Mouse (Mus musculus) urinary bladder, postnatal 10 days (tissue): Measurements from ENCODE around the gene Vps37d.
"Not testable (repeated sequence)": the region's sequence is repeated elsewhere in the genome, so short reads cannot be mapped to it uniquely, and the experiment has no call there.

Experiments used
- DNase-seq: peaks from one replicate; pipeline ENCODE4 v3.0.0; 2022; ENCODE audit warnings: low spot score

Gene Vps37d

DNA sequence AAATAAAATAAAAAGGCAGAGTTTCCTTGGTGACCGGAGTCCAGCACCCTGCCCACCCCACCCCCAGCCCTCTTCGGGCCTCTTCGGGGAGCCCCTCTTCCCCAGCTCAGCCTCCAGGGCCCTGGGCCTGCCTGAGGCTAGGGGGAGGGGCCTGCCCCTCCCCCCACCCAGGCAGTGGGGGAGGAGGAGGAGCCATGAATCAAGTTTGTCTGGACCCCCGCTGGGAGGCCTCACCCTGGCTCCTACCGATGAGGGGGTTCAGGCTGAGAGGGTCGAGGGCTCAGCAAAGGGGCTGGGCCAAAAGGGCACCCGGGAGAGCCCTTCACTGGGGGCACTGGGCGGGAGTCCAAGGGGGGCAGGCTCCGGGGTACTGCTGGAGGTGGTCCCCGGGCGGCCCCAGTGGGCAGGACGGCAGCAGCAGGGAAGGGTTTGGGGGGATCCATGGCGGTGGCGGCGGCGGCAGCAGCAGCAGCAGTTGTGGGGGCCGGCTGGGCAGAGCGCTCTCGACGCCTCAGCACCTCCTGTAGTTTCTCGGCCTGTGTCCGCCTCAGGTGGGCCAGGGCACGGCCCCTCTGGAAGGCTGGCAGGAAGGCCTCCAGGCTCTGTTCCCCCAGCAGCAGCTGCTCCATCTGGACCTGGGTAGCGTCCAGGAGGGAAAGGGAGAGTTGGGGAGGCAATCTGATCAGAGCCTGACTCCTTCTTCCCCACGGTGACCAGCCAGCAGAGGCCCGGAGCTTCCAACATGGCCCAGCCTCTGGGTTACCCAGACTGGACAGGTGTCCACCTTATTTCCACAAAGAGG lies 4.5 kb downstream of the Vps37d start:
- no peak for DNase-seq

DNA sequence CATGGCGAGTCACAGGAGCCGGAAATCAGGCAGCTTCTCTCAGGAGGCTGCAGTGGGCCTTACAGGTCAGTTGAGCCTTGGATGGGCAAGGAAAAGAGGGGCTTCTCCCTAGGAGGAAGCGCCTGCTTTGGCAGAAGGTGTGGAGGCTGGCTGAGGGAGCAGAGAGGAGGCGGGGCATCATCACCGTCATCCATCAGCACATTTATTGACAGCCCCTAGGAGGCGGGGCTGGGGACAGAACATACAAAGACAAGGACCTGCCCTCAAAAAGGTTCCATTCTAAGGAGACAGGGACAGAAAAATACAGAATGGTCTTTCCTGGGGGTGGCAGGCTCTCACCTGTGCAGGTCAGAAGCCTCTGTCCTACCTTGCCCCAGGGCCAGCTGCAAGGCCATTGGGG lies 5.3 kb downstream of the Vps37d start:
- no peak for DNase-seq

DNA sequence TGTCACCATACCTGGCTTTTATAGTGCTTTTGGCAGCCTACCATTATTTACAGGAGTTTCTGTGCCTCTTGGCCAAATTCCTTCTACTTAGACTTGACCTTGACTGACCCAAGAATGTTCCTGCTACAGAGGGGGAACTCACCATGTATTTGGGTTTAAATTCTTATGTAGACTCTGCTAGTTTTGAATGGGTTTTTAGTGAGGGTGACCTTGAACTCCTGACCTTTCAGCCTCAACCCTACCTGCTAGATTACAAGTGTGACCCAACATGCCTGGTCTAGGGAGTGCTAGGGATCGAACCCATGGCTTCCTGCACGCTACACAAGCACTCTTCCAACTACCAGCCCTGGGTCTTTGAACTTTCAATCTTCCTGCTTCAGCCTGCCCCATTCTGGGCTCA lies 6.0 kb downstream of the Vps37d start:
- no peak for DNase-seq

DNA sequence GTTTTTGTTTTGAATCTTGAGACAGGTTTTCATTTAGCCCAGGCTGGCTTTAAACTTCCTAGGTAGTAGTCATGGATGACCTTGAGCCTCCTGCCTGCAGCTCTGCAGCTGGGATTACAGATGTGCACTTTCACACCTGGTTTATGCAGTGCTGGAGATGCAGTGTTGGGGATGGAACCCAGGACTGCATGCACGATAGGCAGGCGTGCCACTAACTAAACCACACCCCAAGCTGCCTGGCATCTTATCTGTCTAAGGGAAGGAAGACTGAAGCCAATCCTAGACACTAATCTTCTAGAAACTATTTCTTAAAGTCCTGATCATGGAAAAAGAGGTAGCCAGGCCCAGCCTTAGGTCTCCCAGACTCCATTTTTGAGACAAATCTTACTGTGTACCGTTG lies 7.6 kb downstream of the Vps37d start:
- no peak for DNase-seq

DNA sequence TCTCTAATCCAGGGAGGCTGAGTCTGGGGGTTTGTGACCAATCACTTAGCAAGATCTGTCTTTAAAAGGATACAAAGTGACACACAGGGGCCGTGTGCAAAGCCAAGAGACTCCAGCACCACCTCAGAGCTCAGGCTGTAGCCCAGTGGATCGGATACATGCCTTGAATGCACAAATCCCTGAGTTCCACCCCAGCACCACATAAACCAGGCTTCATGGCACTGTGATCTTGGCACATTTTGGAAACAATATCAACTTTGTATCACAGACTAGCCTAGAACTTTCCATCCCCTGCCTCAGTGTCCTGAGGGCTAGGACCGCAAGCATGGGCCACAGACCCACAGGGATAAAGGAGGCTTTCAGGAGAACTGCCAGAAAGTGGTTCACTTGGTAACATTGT lies 12.1 kb downstream of the Vps37d start:
- DNase-seq, result no peak

DNA sequence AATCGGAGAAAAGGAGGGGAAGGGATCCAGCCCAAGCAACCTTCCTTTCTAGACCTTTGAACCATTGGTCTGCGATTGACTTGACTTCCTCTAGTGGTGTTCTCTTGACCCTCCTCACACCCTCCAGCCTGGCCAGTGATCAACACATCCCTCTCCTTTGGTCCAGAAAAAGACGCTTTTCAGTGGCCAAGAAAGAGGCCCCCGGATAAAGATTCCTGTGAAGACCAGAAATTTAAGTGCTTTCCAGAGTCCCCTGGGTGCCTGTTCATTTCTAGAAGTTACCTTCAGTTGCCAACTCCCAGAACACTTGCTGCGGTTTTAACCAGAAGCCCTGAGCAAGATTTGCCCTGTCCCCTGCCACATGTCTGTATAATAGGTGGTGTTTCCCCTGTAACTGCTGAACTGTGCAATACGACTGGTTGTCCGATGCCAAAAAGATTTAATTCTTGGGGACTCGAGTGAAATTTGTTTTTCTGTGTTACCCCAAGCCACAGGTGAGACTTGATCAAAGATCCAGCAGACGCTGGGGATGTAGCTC lies 13.1 kb downstream of the Vps37d start, which contains the start of gene Bud23:
Bud23 (minus strand) TSS at position 51 of the 538 bp plus-strand sequence.
- not testable (repeated sequence) for DNase-seq

DNA sequence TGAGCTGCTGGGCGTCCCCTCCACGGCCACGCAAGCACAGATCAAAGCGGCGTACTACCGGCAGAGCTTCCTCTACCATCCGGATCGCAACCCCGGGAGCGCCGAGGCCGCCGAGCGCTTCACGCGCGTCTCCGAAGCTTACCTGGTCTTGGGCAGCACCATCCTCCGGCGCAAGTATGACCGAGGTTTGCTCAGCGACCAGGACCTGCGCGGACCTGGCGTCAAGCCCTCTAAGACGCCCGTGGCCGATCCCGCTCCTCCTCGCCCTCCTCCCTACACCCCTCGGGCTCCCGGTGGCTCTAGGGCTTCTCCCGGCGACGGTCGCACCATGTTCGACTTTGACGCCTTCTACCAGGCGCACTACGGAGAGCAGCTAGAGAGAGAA lies 13.7 kb downstream of the Vps37d start:
- DNase-seq, result no peak

DNA sequence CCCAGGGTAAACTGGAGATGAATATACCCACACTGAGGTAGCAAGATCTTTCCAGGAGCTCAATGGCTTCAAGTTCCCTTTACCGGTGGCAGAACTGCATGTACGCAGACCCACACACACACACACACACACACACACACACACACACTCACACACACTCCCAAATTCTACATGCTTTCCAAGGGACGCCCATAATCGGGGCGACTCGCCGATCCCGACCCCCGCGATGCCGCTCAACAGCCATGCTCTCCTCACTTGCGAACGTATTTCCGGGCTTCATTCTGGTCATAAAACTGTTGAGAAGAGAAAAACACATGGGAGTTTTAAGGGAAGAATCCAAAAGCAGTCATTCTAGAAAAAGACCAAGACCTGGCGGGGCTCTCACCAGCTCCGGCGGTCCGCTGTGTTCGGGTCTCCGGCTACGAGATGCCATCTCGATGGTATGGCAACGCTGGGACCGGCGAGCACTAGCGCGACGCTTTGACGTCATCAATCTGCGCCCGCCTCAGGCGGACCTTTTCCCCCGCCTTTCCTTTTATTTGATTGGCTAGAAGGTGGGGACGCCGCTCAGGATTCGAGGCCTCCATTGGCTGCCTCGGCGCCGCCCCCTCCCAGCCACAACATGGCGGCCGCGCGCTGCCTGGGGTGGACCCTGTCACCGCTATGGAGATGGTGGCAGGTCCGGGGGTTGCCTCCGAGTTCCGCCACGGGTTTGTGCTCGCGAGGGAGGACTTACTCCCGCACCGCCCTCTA lies 14.3 kb downstream of the Vps37d start, which contains the start of gene Dnajc30:
Dnajc30 (plus strand) TSS at position 574 of the 753 bp plus-strand sequence.
- DNase-seq, result peak; percentile 96

DNA sequence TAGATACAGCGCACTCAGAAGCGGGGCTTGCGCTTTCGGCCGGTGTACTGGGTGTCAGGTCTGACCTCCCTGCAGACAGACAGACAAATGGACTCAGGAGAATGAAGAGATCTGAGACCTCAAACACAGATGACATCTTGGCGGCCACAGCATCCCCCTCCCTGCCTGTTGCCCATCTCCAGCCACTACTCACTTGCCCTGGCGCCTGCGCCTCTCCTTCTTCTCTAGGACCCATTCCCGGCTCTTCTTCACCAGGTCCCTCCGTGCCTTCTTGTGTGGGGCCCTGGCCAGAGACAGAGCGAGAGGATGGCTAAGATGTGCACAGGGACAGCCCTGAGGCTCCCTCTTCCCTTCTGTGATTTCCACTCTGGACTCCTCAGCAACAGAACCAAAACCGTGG lies 24.7 kb downstream of the Vps37d start:
- DNase-seq, result no peak

DNA sequence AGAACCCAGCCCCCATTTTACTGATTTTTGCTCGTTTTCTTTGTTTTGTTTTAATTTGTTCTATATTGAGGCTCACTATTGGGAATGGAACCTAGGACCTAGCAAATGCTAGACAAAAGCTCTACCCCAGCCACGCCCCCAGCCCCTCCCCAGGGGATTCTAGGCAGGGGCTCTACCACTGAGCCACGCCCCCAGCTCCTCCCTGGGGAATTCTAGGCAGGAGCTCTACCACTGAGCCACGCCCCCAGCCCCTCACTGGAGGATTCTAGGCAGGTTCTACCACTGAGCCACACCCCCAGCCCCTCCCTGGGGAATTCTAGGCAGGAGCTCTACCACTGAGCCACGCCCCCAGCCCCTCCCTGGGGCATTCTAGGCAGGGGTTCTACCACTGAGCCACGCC lies 28.8 kb downstream of the Vps37d start:
- DNase-seq, result not testable (repeated sequence)

DNA sequence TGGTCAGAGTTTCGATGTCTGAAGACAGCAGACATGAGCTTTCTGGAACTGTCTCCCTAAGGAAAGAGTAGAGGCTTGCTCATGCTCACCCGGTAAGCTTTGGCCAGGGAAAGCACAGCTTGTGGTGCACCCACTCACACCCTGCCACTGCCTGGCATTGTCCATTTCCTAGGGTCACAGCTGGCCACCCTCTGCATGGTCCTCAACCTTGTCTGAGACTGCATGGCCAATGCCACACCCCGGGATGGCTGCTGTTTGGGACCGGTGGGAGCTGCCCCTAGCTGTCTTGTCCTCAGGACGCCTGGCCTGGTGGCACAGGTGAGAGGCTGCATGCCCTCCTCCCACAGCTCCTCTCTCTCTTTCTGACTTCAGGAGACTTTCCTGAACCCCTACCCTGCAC lies 29.5 kb downstream of the Vps37d start:
- DNase-seq, result no peak

DNA sequence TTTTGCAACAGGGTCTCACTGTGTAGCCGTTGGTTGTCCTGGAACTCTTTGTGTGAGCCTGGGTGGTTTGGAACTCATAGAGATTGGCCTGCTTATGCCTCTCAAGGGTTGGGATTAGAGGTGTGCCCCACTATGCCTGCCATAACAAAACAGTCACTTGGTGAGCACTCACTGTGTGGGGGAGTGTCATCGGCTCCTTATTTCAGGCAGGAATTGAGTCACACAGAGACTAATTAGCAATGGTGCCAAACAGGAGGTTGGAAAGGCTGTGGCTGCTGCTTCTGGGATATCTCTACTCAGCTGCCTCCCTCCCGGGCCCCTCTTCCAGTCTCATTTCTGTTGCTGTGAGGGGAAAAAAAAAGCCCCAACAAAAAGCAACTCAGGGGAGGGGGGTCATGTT lies 33.5 kb downstream of the Vps37d start:
- no peak for DNase-seq

DNA sequence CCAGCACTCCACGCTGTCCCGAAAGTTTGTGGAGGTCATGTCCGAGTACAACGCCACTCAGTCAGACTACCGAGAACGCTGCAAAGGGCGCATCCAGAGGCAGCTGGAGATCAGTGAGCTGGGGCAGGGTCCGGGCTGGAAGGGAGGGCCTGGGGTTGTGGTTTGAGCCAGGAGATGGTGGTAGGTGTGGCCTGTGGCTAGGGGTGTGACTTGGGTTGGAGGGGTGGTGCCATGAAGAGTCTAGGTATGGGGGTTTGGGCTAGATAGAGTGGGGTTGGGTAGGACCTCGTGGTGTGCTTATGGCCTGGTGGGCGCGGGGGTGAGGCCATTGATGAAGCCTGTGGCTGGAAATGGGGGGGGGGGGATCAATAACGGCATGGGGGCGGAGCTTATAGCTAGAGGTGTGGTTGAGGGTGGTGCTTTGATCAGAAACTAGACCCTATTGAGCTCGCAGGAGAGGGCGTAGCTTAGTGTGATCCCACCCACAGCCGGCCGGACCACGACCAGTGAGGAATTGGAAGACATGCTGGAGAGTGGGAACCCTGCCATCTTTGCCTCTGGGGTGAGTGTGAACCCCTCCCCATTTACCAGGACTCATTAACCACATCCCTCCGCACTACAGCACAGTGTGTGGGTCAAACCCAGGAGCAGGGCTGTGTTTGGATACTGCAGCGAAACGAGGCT lies 35.8 kb downstream of the Vps37d start:
- no peak for DNase-seq

DNA sequence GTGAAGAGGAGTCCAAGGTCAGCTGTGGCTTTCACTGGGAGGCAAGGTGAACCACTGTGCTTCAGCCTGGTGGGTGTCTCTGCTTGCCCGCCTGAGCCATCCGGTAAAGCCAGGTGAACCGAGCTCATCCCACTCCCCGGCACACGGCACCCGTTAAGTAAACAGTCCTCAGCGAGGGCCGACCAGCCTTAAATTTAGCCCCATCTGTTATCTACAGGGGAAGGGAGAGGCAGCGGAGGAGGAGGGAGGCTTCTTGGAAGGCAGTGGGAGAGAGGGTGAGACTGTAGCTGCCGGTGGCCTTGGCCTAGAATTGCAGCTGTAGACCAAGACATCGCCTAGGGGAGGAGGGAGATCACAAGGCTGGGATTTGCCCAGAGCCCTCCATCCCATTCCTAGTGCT lies 37.3 kb downstream of the Vps37d start:
- no peak for DNase-seq

DNA sequence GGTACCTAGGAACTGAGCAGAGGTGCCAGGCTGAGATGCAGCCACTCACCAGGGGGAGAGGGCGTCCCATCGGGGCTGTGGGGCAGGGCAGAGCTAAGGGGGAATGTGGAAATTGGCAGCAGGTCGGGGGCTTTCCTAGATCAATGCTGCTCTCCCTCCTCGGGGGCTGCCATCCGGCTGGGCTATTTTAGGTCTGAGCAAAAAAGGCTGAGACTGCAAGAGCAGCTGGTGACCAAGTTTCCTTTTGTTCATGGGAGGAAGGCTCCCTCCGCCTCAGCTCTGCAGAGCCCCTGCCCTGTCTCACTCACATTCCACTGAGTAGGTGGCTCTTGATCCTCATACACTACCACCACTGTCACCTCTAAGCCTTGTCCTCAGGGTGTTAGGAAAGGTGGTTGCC lies 38.0 kb downstream of the Vps37d start:
- DNase-seq, result no peak

DNA sequence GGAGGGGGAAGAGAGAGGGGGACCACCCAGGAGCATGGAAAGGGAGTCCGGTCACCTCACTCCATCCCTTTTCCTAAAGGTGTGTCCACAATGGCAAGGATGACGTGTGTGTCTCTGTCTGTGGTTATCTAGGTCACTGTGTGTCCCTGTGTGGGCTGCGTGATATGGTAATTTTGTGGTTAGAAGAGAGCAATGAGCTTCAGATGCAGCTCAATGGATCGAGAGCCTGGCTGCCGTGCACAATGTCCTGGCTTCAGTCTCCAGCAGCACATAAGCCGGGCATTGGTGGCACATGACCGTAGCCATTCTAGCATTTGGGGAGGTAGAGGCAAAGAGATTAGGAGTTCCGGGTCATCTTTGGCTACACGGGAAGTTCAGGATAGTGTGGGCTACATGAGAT lies 38.5 kb downstream of the Vps37d start:
- no peak for DNase-seq

DNA sequence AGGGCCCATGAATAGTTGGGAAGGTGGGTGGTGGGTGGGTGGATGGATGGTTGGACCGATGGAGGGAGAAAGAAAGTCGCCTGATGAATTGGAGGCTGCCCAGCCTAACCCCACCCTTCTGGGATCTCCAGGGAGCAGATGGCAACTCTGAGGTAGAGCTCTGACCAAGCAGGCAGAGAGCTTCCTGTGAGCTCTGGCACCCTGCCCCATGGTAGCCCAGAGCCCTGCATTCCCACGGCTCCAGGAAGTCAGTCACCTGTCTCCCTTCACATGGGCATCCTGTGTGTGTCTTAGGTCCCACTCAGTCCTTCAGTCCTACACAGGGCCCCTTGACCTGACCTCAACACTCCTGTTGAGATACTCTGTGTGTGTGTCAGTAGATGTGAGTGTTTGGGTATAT lies 40.1 kb downstream of the Vps37d start:
- DNase-seq, result no peak

DNA sequence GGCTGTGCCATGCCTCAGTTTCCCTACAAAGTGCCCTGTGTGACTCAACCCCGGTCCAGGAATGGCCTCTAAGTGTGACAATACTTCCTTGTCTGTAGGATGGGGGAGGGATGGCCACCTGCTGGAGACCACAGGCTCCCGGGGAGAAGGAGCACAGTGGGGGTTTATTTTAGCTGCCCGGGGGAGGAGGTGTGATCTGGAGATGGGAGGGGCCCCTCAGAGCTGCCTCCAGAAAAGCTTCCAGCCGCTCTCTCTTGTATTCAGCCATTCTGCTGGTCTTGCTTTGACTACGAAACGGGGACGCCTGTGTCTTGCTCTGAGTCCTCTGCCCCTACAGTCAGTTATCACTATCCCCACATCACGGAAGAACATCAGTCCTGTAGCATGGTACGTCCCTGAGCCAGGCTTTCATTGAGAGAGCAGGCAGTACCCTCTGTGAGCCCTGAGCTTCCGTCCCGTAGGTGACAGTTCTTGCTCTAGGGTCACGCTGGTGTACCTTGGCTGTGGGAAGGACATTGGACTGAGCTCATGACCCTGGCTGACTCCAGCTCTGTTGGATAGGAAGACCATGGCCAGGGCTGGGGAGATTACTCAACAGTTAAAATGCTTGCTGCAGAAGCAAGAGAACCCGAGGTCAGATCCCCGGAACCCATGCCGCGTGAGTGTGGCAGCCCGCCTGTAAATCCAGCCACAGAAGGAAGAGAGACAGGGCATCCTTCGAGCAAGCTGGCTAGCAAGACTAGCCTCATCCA lies 42.3 kb downstream of the Vps37d start:
- DNase-seq, result no peak

DNA sequence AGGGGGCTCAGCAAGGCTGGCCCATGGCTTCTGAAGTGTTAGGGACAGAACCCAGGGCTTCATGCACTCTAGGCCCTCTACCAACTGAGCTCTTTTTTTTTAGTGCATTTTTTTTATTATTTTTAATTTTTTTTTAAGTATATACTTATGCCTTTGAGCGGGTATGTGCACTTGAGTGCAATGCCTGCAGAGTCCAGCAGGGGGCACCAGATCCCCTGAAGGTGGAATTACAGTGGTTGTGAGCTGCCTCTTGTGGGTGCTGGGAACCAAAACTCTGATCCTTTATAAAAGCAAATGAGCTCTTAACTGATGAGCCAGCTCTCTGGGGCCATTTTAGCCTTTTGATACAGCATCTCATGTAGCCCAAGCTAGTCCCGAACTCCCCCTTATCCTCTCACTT lies 43.5 kb downstream of the Vps37d start:
- DNase-seq, result no peak

DNA sequence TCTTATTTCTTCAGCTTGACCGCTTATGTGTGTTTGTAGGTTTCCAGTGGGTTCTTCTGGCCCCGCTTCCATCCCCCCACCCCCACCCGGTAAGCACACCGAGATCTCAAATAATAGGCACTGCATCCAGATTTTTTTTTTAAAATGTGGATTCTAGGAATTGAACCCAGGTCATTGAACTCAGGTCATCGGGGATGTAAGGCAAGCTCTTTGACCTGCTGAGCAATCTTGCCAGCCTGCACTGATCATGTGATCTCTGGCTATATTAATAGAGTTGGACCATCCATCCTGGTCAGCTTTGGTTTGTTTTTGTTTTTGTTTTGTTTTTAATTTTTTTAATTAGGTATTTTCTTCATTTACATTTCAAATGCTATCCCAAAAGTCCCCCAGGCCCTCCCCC lies 45.5 kb downstream of the Vps37d start:
- no peak for DNase-seq

DNA sequence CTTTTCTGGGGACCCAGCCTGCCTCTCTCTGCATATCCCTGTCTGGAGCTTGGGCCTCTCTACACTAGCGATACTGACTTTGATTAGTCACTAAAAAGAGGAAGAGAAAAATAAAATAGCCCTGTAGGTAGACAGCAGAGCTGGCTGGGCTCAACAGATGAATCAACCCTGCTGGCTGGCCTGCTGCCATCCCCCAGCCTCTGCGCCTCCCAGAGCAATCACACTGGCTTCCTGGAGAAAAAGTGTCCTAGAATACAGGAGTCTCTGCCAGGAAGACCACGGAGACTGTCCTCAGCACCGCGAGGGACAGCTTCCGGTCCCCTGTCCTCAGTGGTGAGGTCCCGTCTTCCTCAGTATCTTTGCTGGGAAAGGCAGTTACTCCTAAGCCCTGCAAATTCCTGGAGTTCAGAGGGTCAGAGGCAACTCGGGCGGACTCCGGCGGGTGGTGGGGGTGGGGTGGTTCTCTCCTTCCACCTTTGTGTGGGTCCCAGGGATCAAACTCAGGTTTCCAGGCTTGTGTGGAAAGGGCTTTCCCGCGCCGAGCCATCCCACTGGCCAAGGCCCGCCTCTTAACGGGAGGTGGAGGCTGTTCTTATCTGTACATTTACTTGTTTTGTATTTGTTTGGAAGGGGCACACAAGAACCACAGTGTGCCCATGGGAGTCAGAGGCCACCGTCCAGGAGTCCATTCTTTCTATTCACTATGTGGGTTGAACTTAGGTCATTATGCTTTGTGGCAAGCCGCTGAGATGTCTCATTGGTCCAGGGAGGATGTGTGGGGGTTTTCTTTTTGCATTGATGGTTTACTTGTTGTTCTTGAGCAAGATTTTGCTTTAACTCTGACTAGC lies 48.8 kb downstream of the Vps37d start:
- no peak for DNase-seq
